5 mouse cellular contexts compared by ENCODE assay signal in the genomic region with DNA sequence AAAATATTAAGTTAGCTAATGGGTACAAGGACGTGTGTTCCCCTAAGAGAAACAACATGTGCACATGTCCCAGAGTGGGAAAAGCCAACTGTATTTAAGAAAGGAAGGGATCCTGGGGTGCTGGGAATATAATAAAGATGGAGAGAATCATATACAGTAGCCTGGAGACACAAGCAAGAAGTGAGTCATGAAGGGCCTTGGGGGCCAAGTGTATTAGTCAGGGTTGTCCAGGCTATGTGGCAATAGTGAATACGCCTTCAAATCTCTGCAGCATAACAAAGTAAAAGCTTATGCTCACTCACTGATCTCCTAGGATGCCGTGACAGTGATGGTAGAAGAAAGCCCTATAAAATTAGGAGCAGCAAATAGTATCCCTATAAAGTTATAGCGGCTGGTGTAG.
"Had no signal": no experiment of that assay in that cellular context is flagged by ENCODE, and none has a peak within 500 bp of the region (broad histone marks: within the 10 kb centered on the region; RNA-seq: fewer than 3 reads in every experiment).

No protein-coding gene starts in this region.

- DNase-seq: kidney, postnatal 14 days; lung, embryonic 14.5 days; retina, postnatal 1 day; right cerebral cortex, postnatal 14 days; thymus, postnatal 36 days had no signal
